Mouse (Mus musculus) intestine, postnatal 0 days (tissue): Measurements from ENCODE around the gene Ptbp3. TPM values are rescaled to one million over a fixed set of nuclear protein-coding genes. Genes with fewer than 3 reads are reported as not detected.

Experiments used
- ATAC-seq: fragments of 200-750 bp; cut with Nextera tagmentation; 2 replicates; pipeline ENCODE4 v1.8.0; 2017; ENCODE audit warnings: mild to moderate bottlenecking, moderate TSS enrichment, moderate library complexity
- H3K27ac ChIP-seq: fragments of 300-500 bp; sonication (generic); 2 replicates; pipeline ENCODE4 v1.5.1; 2014; ENCODE audit warnings: mild to moderate bottlenecking, low read depth, low read length, moderate library complexity
- H3K27me3 ChIP-seq: fragments of 300-500 bp; sonication (generic); replicated peaks from 2 replicates; pipeline ENCODE4 v1.6.1; 2014; ENCODE audit warnings: low read length, mixed read lengths; ENCODE audit not compliant: control insufficient read depth, insufficient read depth
- H3K36me3 ChIP-seq: fragments of 300-500 bp; sonication (generic); 2 replicates; pipeline ENCODE4 v1.6.1; 2014; ENCODE audit warnings: mild to moderate bottlenecking, moderate library complexity; ENCODE audit not compliant: control insufficient read depth, insufficient read depth
- H3K4me1 ChIP-seq: fragments of 300-500 bp; sonication (generic); replicated peaks from 2 replicates; pipeline ENCODE4 v1.6.1; 2014; ENCODE audit warnings: antibody characterized with exemption, low read length, mixed read lengths; ENCODE audit not compliant: control insufficient read depth, insufficient read depth
- H3K4me2 ChIP-seq: fragments of 300-500 bp; sonication (generic); replicated peaks from 2 replicates; pipeline ENCODE4 v1.6.1; 2014; ENCODE audit warnings: low read depth, mild to moderate bottlenecking, moderate library complexity
- H3K4me3 ChIP-seq: fragments of 300-500 bp; sonication (generic); 2 replicates; pipeline ENCODE4 v1.5.1; 2014; ENCODE audit warnings: low read depth, low read length
- H3K9ac ChIP-seq: fragments of 300-500 bp; sonication (generic); 2 replicates; pipeline ENCODE4 v1.6.1; 2014; ENCODE audit warnings: mild to moderate bottlenecking, low read depth, low read length
- H3K9me3 ChIP-seq: fragments of 300-500 bp; sonication (generic); 2 replicates; pipeline ENCODE4 v1.6.1; 2016; ENCODE audit warnings: mixed run types; ENCODE audit not compliant: control insufficient read depth
- CTCF ChIP-seq: sonication (generic); IDR thresholded peaks from 2 replicates; pipeline ENCODE4 v1.5.1; 2016; ENCODE audit warnings: low read depth, mild to moderate bottlenecking, control low read depth, antibody characterized with exemption, moderate library complexity
- WGBS: fragments of 180-500 bp; shearing (Covaris S2); extraction: QIAGEN DNeasy Blood & Tissue Kit; methylation state at CpG from one replicate; pipeline ENCODE4 v1.1.7; 2014; 5-methylcytosine and 5-hydroxymethylcytosine counted together
- polyA plus RNA-seq: library from polyadenylated mRNA; unstranded; fragments of >200 nt; fragmentation: Nextera tagmentation; extraction: Ambion mirVana; gene quantifications from 2 replicates; pipeline ENCODE4 v1.2.1, GENCODE M21; 2015

Gene Ptbp3
- polyA plus RNA-seq = 65.1 and 67.9 TPM in 2 replicates

- H3K4me2 ChIP-seq = peak within 1 kb of the TSS; percentile 83
- H3K4me3 ChIP-seq = peak within 1 kb of the TSS; percentile 98
- H3K27ac ChIP-seq = peak within 1 kb of the TSS; percentile 100
- TF ChIP-seq CTCF = peak; percentile 8; the same call in 1 of the 2 replicates
- H3K9ac ChIP-seq = peak within 1 kb of the TSS; percentile 99
- H3K36me3 ChIP-seq = no peaks in the 10 kb centered on the region
- peaks cover 10% of the 10 kb centered on the region; the same call in 1 of the 2 replicates for H3K4me1 ChIP-seq
- no peaks in the 10 kb centered on the region for H3K27me3 ChIP-seq
- H3K9me3 ChIP-seq = no peaks in the 10 kb centered on the region
- under 1% methylated on average over 56 of the region's 83 CpGs for WGBS
- ATAC-seq = peak; percentile 85
Observed at GRCm38 (mm10) chr4:59549175-59549976, at the start of gene Ptbp3. Gene Ptbp3 (minus strand): TSS chr4:59549364.

- Histone ChIP-seq H3K27ac (no peak overlapping the region), H3K9ac (no peak overlapping the region), H3K4me1 (no peaks in the 10 kb centered on the region), H3K36me3 (peaks cover 7% of the 10 kb centered on the region; the same call in 1 of the 2 replicates), H3K27me3 (no peaks in the 10 kb centered on the region), H3K9me3 (no peaks in the 10 kb centered on the region), H3K4me2 (no peak overlapping the region), H3K4me3 (no peak overlapping the region)
- 83% methylated on average over 2 of the region's 2 CpGs for WGBS
- TF ChIP-seq CTCF = no peak
- no peak for ATAC-seq
Observed at GRCm38 (mm10) chr4:59596556-59596955, 47.4 kb upstream of the Ptbp3 start.

DNA sequence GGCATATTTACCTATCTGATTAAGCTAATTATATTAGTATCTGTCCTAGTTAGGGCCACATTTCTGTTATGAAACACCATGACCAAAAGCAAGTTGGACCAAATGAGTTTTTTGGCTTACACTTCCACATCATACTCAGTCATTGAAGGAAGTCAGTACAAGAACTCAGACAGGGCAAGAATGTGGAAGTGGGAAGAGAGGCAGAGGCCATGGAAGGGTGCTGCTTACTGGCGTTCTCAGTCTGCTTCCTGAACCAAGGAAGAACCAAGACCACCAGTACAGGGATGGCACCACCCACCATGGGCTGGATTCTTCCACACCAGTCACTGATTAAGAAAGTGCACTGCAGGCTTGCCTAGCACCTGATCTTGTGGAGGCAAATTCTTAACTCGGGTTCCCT is 45.5 kb upstream of the Ptbp3 start:
- Histone ChIP-seq H3K4me3 (no peak overlapping the region), H3K4me2 (no peak overlapping the region), H3K4me1 (no peaks in the 10 kb centered on the region), H3K27ac (no peak overlapping the region), H3K9me3 (no peaks in the 10 kb centered on the region), H3K36me3 (peaks cover 7% of the 10 kb centered on the region; the same call in 1 of the 2 replicates), H3K27me3 (no peaks in the 10 kb centered on the region), H3K9ac (no peak overlapping the region)
- 67% methylated on average over 2 of the region's 2 CpGs for WGBS
- ATAC-seq = no peak
- TF ChIP-seq CTCF = no peak

DNA sequence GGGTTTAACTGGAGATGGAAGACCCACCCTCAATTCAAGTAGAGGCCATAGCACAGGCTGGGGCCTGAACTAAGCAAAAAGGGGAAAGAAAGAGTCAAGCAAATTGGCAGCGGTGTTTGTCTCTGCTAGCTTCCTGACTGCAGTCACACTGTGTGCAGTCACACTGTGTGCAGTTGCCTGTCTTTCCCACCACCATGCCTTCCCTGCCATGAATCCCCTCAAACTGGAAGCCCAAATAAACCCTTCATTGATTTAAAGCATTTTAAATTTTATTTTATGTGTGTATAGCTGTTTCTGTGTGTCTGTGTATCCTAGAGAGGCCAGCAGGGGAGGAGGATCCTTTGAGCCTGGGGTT is 38.7 kb upstream of the Ptbp3 start:
- no peak for ATAC-seq
- H3K27me3 ChIP-seq = no peaks in the 10 kb centered on the region
- no peak overlapping the region for H3K4me2 ChIP-seq
- H3K4me3 ChIP-seq = no peak overlapping the region
- WGBS = 95% methylated on average over 1 of the region's 1 CpGs
- no peak for TF ChIP-seq CTCF
- H3K4me1 ChIP-seq = no peaks in the 10 kb centered on the region
- no peak overlapping the region for H3K27ac ChIP-seq
- H3K9ac ChIP-seq = no peak overlapping the region
- H3K36me3 ChIP-seq = no peaks in the 10 kb centered on the region
- H3K9me3 ChIP-seq = no peaks in the 10 kb centered on the region

- no peak overlapping the region for H3K4me2 ChIP-seq
- ATAC-seq = no peak
- H3K27me3 ChIP-seq = no peaks in the 10 kb centered on the region
- no peaks in the 10 kb centered on the region for H3K9me3 ChIP-seq
- H3K9ac ChIP-seq = no peak overlapping the region
- no peaks in the 10 kb centered on the region for H3K36me3 ChIP-seq
- WGBS = 74% methylated on average over 2 of the region's 2 CpGs
- TF ChIP-seq CTCF = no peak
- H3K4me3 ChIP-seq = no peak overlapping the region
- H3K27ac ChIP-seq = no peak overlapping the region
- H3K4me1 ChIP-seq = no peaks in the 10 kb centered on the region
Observed at GRCm38 (mm10) chr4:59587215-59587871, 38.2 kb upstream of the Ptbp3 start.

GRCm38 (mm10) chr4:59585097-59585496 is 35.9 kb upstream of the Ptbp3 start:
- H3K9me3 ChIP-seq = no peaks in the 10 kb centered on the region
- no peaks in the 10 kb centered on the region for H3K36me3 ChIP-seq
- H3K9ac ChIP-seq = no peak overlapping the region
- H3K27ac ChIP-seq = no peak overlapping the region
- H3K4me3 ChIP-seq = no peak overlapping the region
- no peak overlapping the region for H3K4me2 ChIP-seq
- H3K27me3 ChIP-seq = no peaks in the 10 kb centered on the region
- no peak for TF ChIP-seq CTCF
- no peak for ATAC-seq
- WGBS = 82% methylated on average over 5 of the region's 5 CpGs
- no peaks in the 10 kb centered on the region for H3K4me1 ChIP-seq
